Mouse (Mus musculus) spleen, adult 2 months (tissue): ENCODE measurements around the gene Ccl3.

Experiments
- CTCF ChIP-seq: fragments of 200-500 bp; IDR thresholded peaks from 2 replicates; pipeline ENCODE4 v1.5.1; 2011; ENCODE audit warnings: mild to moderate bottlenecking, inconsistent platforms; ENCODE audit not compliant: insufficient read depth, insufficient read length, insufficient replicate concordance; ENCODE audit errors: extremely low read depth
- POLR2A ChIP-seq: fragments of 200-500 bp; IDR thresholded peaks from 2 replicates; pipeline ENCODE4 v1.6.1; 2011; ENCODE audit warnings: low read depth, low read length, inconsistent platforms

- TF ChIP-seq CTCF (no peak), POLR2A (no peak)
Observed at GRCm38 (mm10) chr11:83692008-83692407, 42.9 kb upstream of the Ccl3 start.
